Mouse (Mus musculus) sigmoid colon, adult 10 weeks (tissue): ENCODE data around the gene Hsh2d. TPM values are rescaled to one million over a fixed set of nuclear protein-coding genes. Genes with fewer than 3 reads are reported as not detected.

Experiments used
- polyA plus RNA-seq: library from polyadenylated mRNA; stranded (reverse); fragments of 350-450 nt; fragmentation: Illumina TruSeq; extraction: RNeasy Lipid Tissue Mini Kit (QIAGEN cat#74804); gene quantifications from one replicate; pipeline ENCODE4 v1.2.3, GENCODE M21; 2014; ENCODE audit warnings: low read depth, low replicate concordance

The Hsh2d gene
- 2.0 TPM for polyA plus RNA-seq

GRCm38 (mm10) chr8:72189417-72190214 is at the start of gene Hsh2d:
Hsh2d (plus strand) TSS chr8:72189638.

GRCm38 (mm10) chr8:72160707-72161697 is 28.4 kb upstream of the Hsh2d start, which contains the start of gene Rab8a:
Rab8a (plus strand) TSS chr8:72161200.

GRCm38 (mm10) chr8:72212751-72213150 is 23.3 kb downstream of the Hsh2d start, which contains the start of gene Cib3:
Cib3 (minus strand) TSS chr8:72212837.

GRCm38 (mm10) chr8:72213536-72213935 is 24.1 kb downstream of the Hsh2d start, which contains the start of gene Gm11034:
Gm11034 (minus strand) TSS chr8:72213636.

GRCm38 (mm10) chr8:72219541-72220363 is 30.3 kb downstream of the Hsh2d start, which contains the start of gene Fam32a:
Fam32a (plus strand) TSS chr8:72219730.

GRCm38 (mm10) chr8:72239499-72240402 is 50.3 kb downstream of the Hsh2d start, which contains the start of gene Ap1m1:
Ap1m1 (plus strand) TSS chr8:72240018.

Other genes starting within 250 kb of the Hsh2d start
- gene Zfp961, start 238.6 kb upstream of the Hsh2d start, polyA plus RNA-seq, result 51.1 TPM
- not detected for gene Cyp4f18, start 180.0 kb upstream of the Hsh2d start, polyA plus RNA-seq
- not detected for gene Olfr372, start 148.4 kb upstream of the Hsh2d start, polyA plus RNA-seq
- gene Olfr373, start 106.5 kb upstream of the Hsh2d start, polyA plus RNA-seq, result not detected
- gene Olfr374, start 82.6 kb upstream of the Hsh2d start, polyA plus RNA-seq, result not detected
- gene Tpm4, start 54.7 kb upstream of the Hsh2d start, polyA plus RNA-seq, result 453 TPM
- 66.1 TPM for gene Rab8a, start 28.4 kb upstream of the Hsh2d start, polyA plus RNA-seq
- not detected for gene Cib3, start 23.2 kb downstream of the Hsh2d start, polyA plus RNA-seq
- gene Gm11034, start 24.0 kb downstream of the Hsh2d start, polyA plus RNA-seq, result not detected
- gene Fam32a, start 30.1 kb downstream of the Hsh2d start, polyA plus RNA-seq, result 73.2 TPM
- 3.1 TPM for gene Ap1m1, start 50.4 kb downstream of the Hsh2d start, polyA plus RNA-seq
- gene Gm10282, start 115.6 kb downstream of the Hsh2d start, polyA plus RNA-seq, result 1.3 TPM
- 10.1 TPM for gene Klf2, start 129.4 kb downstream of the Hsh2d start, polyA plus RNA-seq
- gene Eps15l1, start 231.8 kb downstream of the Hsh2d start, polyA plus RNA-seq, result 57.4 TPM